Mouse (Mus musculus): ENCODE measurements around the gene Tbx21. TPM values are rescaled to one million over a fixed set of nuclear protein-coding genes. Genes with fewer than 3 reads are reported as not detected.
A peak's percentile ranks its signal among the peaks of the same experiment; 100 is the strongest.

The Tbx21 gene
- polyA plus RNA-seq, 1 experiment, result 0.24 TPM

DNA sequence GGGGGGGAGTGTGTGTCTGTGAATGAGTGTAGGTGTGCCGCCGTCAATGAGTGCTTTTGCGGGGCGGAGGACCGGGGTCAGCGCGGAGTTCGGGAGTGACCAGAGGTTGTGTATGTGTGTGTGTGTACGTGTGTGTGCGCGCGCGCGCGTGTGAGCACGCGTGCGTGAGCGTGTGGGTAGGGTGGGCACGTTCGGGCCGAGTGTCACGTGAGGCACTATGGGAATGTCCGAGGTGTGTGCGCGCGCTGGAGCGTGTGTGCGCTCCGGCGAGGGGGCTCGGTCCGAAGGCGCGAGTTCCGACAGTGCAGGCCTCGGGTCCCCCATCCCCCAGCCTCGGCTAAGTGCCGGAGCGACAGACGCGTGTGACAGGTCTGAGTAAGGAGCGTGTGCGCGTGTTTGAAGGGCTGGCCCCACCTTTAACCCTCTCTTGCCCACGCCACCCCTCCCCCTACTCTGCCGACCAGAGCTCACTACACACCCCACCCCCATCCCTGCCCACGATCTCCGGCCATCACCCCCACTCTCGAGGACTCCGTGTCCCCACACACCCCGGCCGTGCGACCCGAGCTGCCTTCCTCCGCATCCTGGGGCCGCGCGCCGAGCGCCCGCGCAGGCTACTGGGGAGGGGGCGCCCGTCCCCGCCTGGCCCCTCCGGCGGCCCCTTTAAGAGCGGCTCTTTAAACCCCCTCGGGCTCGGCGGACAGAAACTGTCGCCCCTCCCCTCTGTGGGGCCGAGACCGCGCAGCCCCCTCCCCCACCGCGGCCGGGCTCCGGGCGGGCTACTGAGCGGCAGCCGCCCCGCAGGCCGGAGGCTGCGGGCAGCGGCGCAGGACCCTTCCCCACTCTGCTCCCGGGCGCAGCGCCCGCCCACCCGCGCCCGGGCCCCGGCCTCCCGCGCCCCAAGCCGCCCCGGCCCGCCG lies 35.5 kb upstream of the Tbx21 start:
- Histone ChIP-seq H3K4me1 (ENCODE audit: control insufficient read depth, insufficient read depth, low read length) (no peaks in the 10 kb centered on the region), H3K9ac (ENCODE audit: low read depth, poor library complexity, severe bottlenecking) (peak overlapping the region; percentile 91), H3K4me3 (ENCODE audit: low read depth, low read length) (peak overlapping the region; percentile 66), H3K9me3 (replicated peaks; ENCODE audit: control insufficient read depth, insufficient read depth, low read length, poor library complexity, severe bottlenecking) (no peaks in the 10 kb centered on the region), H3K27me3 (ENCODE audit: control insufficient read depth, insufficient read depth, low read length, poor library complexity, severe bottlenecking) (no peaks in the 10 kb centered on the region), H3K27ac (ENCODE audit: insufficient read depth, low read length) (no peak overlapping the region), H3K36me3 (ENCODE audit: control insufficient read depth, insufficient read depth, low read length, poor library complexity, severe bottlenecking) (no peaks in the 10 kb centered on the region)
- TF ChIP-seq POLR2A (IDR thresholded peaks at IDR 0.05; ENCODE audit: insufficient read depth, low read length) (no peak), CTCF (IDR thresholded peaks at IDR 0.05; ENCODE audit: low read depth, low read length) (no peak), EP300 (IDR thresholded peaks at IDR 0.05; ENCODE audit: insufficient read depth, low read depth, low read length) (no peak; the same call in none of the 2 replicates)

DNA sequence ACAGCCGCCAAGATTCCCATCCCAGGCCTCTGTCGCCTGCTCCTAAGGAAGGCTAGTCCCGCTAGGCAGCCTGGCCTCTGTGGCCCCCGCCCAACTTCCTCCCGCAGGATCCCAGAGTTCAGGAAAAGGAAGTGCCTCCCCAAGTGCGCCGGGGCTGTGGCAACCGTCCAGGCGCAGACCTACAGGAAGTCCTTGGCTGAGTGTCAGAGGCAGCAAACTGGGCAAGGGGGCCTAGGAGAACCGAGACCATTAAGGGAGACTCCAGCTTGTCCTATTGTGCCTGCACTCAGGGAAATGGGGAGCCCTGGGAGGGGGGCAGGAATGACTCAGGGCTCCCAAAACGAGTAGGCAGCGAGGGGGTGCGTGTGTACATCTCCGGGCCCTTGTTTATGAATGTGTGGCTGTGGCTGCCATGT lies 34.9 kb upstream of the Tbx21 start:
- H3K9ac ChIP-seq (ENCODE audit: low read depth, poor library complexity, severe bottlenecking), result peak overlapping the region; percentile 91
- no peak overlapping the region for H3K27ac ChIP-seq (ENCODE audit: insufficient read depth, low read length)
- no peaks in the 10 kb centered on the region for H3K27me3 ChIP-seq (ENCODE audit: control insufficient read depth, insufficient read depth, low read length, poor library complexity, severe bottlenecking)
- TF ChIP-seq EP300 (IDR thresholded peaks at IDR 0.05; ENCODE audit: insufficient read depth, low read depth, low read length), result no peak
- no peak for TF ChIP-seq POLR2A (IDR thresholded peaks at IDR 0.05; ENCODE audit: insufficient read depth, low read length)
- TF ChIP-seq CTCF (IDR thresholded peaks at IDR 0.05; ENCODE audit: low read depth, low read length), result no peak
- no peaks in the 10 kb centered on the region for H3K4me1 ChIP-seq (ENCODE audit: control insufficient read depth, insufficient read depth, low read length)
- H3K36me3 ChIP-seq (ENCODE audit: control insufficient read depth, insufficient read depth, low read length, poor library complexity, severe bottlenecking), result no peaks in the 10 kb centered on the region
- H3K4me3 ChIP-seq (ENCODE audit: low read depth, low read length), result peak overlapping the region; percentile 66
- no peaks in the 10 kb centered on the region for H3K9me3 ChIP-seq (replicated peaks; ENCODE audit: control insufficient read depth, insufficient read depth, low read length, poor library complexity, severe bottlenecking)

DNA sequence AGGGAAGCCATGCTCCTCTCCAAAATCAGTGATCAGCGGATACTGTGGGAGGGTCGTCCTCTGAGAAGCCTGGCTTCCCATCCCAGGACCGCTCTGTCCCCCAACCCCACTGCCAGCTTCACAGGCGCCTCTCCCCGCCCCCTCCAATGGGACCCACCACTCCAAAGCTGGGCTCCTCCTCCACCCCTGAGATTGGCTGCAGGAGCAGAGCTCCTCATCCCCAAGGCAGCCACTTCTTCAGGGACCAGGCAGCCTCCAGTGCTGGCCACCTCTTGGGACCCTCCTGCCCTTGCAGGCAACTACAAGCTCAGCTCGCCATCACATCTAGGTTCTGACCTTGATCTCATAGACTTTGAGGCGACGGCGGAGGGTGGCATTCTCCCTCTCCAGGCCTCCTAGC lies 33.9 kb upstream of the Tbx21 start:
- peak overlapping the region; percentile 10; the same call in 1 of the 2 replicates for H3K4me3 ChIP-seq (ENCODE audit: low read depth, low read length)
- H3K27ac ChIP-seq (ENCODE audit: insufficient read depth, low read length), result no peak overlapping the region
- no peaks in the 10 kb centered on the region for H3K36me3 ChIP-seq (ENCODE audit: control insufficient read depth, insufficient read depth, low read length, poor library complexity, severe bottlenecking)
- no peaks in the 10 kb centered on the region for H3K9me3 ChIP-seq (replicated peaks; ENCODE audit: control insufficient read depth, insufficient read depth, low read length, poor library complexity, severe bottlenecking)
- no peaks in the 10 kb centered on the region for H3K27me3 ChIP-seq (ENCODE audit: control insufficient read depth, insufficient read depth, low read length, poor library complexity, severe bottlenecking)
- TF ChIP-seq CTCF (IDR thresholded peaks at IDR 0.05; ENCODE audit: low read depth, low read length), result no peak
- TF ChIP-seq EP300 (IDR thresholded peaks at IDR 0.05; ENCODE audit: insufficient read depth, low read depth, low read length), result no peak
- TF ChIP-seq POLR2A (IDR thresholded peaks at IDR 0.05; ENCODE audit: insufficient read depth, low read length), result no peak
- no peaks in the 10 kb centered on the region for H3K4me1 ChIP-seq (ENCODE audit: control insufficient read depth, insufficient read depth, low read length)
- H3K9ac ChIP-seq (ENCODE audit: low read depth, poor library complexity, severe bottlenecking), result no peak overlapping the region

DNA sequence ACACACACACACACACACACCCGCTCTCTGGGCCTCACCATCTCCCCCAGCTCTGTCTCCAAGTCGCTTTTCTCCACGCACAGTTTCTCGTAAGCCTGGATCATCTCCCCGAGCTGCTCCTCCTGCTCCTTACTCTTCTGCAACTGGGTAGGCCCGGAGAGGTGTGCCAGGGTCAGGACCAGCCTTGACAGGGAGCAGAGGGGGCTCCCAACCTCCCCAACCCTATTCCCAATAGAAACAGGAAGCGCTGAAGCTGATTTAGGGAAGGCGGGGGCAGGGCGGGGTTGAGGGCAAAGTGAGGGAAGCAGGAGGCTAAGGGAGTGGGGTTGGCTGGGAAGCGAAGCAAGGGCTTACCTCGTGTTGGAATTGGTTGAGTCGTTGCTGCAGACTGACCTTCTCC lies 33.5 kb upstream of the Tbx21 start:
- TF ChIP-seq POLR2A (IDR thresholded peaks at IDR 0.05; ENCODE audit: insufficient read depth, low read length) (no peak), CTCF (IDR thresholded peaks at IDR 0.05; ENCODE audit: low read depth, low read length) (no peak)
- Histone ChIP-seq H3K4me3 (ENCODE audit: low read depth, low read length) (peak overlapping the region; percentile 10; the same call in 1 of the 2 replicates), H3K4me1 (ENCODE audit: control insufficient read depth, insufficient read depth, low read length) (no peaks in the 10 kb centered on the region), H3K36me3 (ENCODE audit: control insufficient read depth, insufficient read depth, low read length, poor library complexity, severe bottlenecking) (no peaks in the 10 kb centered on the region), H3K27me3 (ENCODE audit: control insufficient read depth, insufficient read depth, low read length, poor library complexity, severe bottlenecking) (no peaks in the 10 kb centered on the region), H3K27ac (ENCODE audit: insufficient read depth, low read length) (no peak overlapping the region), H3K9me3 (replicated peaks; ENCODE audit: control insufficient read depth, insufficient read depth, low read length, poor library complexity, severe bottlenecking) (no peaks in the 10 kb centered on the region), H3K9ac (ENCODE audit: low read depth, poor library complexity, severe bottlenecking) (no peak overlapping the region)

DNA sequence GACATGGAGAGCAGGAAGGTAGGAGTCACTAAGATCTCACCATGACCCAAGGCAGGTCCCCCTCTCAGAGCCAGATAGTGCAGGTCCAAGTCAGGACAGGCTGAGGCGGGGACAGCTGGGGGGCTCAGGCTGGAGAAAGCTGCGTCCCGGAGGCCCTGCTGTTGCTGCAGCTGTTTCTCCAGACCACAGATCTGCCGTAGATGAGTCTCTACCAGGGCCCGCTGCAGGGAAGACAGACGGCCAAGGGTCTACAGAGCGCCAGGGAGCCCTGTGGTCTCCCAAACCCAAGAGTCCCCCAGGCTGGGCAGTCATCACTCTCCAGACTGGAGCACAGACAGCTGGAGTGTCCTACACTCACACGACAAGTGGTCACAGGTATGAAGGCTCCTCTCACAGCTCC lies 32.2 kb upstream of the Tbx21 start:
- Histone ChIP-seq H3K9me3 (replicated peaks; ENCODE audit: control insufficient read depth, insufficient read depth, low read length, poor library complexity, severe bottlenecking) (no peaks in the 10 kb centered on the region), H3K4me3 (ENCODE audit: low read depth, low read length) (no peak overlapping the region), H3K4me1 (ENCODE audit: control insufficient read depth, insufficient read depth, low read length) (peaks cover 2% of the 10 kb centered on the region), H3K9ac (ENCODE audit: low read depth, poor library complexity, severe bottlenecking) (no peak overlapping the region), H3K27ac (ENCODE audit: insufficient read depth, low read length) (no peak overlapping the region), H3K36me3 (ENCODE audit: control insufficient read depth, insufficient read depth, low read length, poor library complexity, severe bottlenecking) (no peaks in the 10 kb centered on the region), H3K27me3 (ENCODE audit: control insufficient read depth, insufficient read depth, low read length, poor library complexity, severe bottlenecking) (no peaks in the 10 kb centered on the region)
- TF ChIP-seq CTCF (IDR thresholded peaks at IDR 0.05; ENCODE audit: low read depth, low read length) (no peak), EP300 (IDR thresholded peaks at IDR 0.05; ENCODE audit: insufficient read depth, low read depth, low read length) (no peak), POLR2A (IDR thresholded peaks at IDR 0.05; ENCODE audit: insufficient read depth, low read length) (no peak)

DNA sequence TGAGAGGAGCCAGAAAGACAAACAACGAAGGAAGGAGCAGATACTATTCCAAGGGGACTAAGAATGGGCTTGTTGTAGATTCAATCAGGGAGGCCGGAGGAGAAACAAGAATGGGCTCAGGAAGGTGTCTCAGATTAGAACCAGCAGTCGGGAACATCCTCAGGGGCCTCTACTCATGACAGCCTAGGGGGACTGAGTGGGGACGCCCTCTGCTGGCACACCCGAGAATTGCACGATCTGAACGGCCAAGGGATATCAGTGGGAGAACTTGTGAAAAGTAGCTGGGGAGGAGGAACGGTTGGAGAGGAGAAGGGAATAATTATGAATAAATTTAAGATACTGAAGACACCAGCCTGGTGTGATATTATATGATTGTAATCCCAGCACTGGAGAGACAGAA lies 31.6 kb upstream of the Tbx21 start:
- no peaks in the 10 kb centered on the region for H3K27me3 ChIP-seq (ENCODE audit: control insufficient read depth, insufficient read depth, low read length, poor library complexity, severe bottlenecking)
- no peaks in the 10 kb centered on the region for H3K9me3 ChIP-seq (replicated peaks; ENCODE audit: control insufficient read depth, insufficient read depth, low read length, poor library complexity, severe bottlenecking)
- peaks cover 5% of the 10 kb centered on the region for H3K4me1 ChIP-seq (ENCODE audit: control insufficient read depth, insufficient read depth, low read length)
- no peaks in the 10 kb centered on the region for H3K36me3 ChIP-seq (ENCODE audit: control insufficient read depth, insufficient read depth, low read length, poor library complexity, severe bottlenecking)
- H3K9ac ChIP-seq (ENCODE audit: low read depth, poor library complexity, severe bottlenecking), result peak overlapping the region; percentile 20; the same call in 1 of the 2 replicates
- no peak overlapping the region for H3K27ac ChIP-seq (ENCODE audit: insufficient read depth, low read length)
- no peak overlapping the region for H3K4me3 ChIP-seq (ENCODE audit: low read depth, low read length)
- no peak for TF ChIP-seq EP300 (IDR thresholded peaks at IDR 0.05; ENCODE audit: insufficient read depth, low read depth, low read length)
- peak; percentile 94 for TF ChIP-seq CTCF (IDR thresholded peaks at IDR 0.05; ENCODE audit: low read depth, low read length)
- TF ChIP-seq POLR2A (IDR thresholded peaks at IDR 0.05; ENCODE audit: insufficient read depth, low read length), result no peak
